Mouse (Mus musculus) forebrain, postnatal 0 days (tissue): ENCODE data around the gene C2cd4b. TPM values are rescaled to one million over a fixed set of nuclear protein-coding genes. Genes with fewer than 3 reads are reported as not detected.
A peak's percentile ranks its signal among the peaks of the same experiment; 100 is the strongest.

Source experiments
- ATAC-seq: fragments of 200-750 bp; cut with Nextera tagmentation; 2 replicates; pipeline ENCODE4 v1.8.0; 2017; ENCODE audit warnings: mild to moderate bottlenecking, moderate library complexity
- DNase-seq: peaks from one replicate; pipeline ENCODE4 v3.0.0-alpha.2; 2015
- H3K27ac ChIP-seq: fragments of 300-500 bp; sonication (generic); 2 replicates; pipeline ENCODE4 v1.5.1; 2014; ENCODE audit warnings: low read depth, mild to moderate bottlenecking, antibody characterized with exemption, low read length, moderate library complexity, mixed read lengths
- H3K27me3 ChIP-seq: fragments of 300-500 bp; sonication (generic); 2 replicates; pipeline ENCODE4 v1.6.1; 2014; ENCODE audit warnings: mild to moderate bottlenecking, low read length, mixed read lengths; ENCODE audit not compliant: insufficient read depth
- H3K36me3 ChIP-seq: fragments of 300-500 bp; sonication (generic); 2 replicates; pipeline ENCODE4 v1.6.1; 2014; ENCODE audit warnings: mild to moderate bottlenecking, moderate library complexity; ENCODE audit not compliant: insufficient read depth
- H3K4me1 ChIP-seq: fragments of 300-500 bp; sonication (generic); 2 replicates; pipeline ENCODE4 v1.6.1; 2014; ENCODE audit warnings: antibody characterized with exemption; ENCODE audit not compliant: insufficient read depth
- H3K4me2 ChIP-seq: fragments of 300-500 bp; sonication (generic); 2 replicates; pipeline ENCODE4 v1.6.1; 2014; ENCODE audit warnings: low read depth, mild to moderate bottlenecking, moderate library complexity
- H3K4me3 ChIP-seq: fragments of 300-500 bp; sonication (generic); 2 replicates; pipeline ENCODE4 v1.5.1; 2014; ENCODE audit warnings: low read depth, low read length, mixed read lengths
- H3K9ac ChIP-seq: fragments of 300-500 bp; sonication (generic); 2 replicates; pipeline ENCODE4 v1.6.1; 2014; ENCODE audit warnings: mild to moderate bottlenecking
- H3K9me3 ChIP-seq: fragments of 300-500 bp; sonication (generic); 2 replicates; pipeline ENCODE4 v1.6.1; 2016; ENCODE audit warnings: low read length
- CTCF ChIP-seq: sonication (generic); IDR thresholded peaks from 2 replicates; pipeline ENCODE4 v1.5.1; 2016; ENCODE audit warnings: antibody characterized with exemption, control low read depth, low read depth
- WGBS: fragments of 180-500 bp; shearing (Covaris S2); extraction: QIAGEN DNeasy Blood & Tissue Kit; methylation state at CpG from one replicate; pipeline ENCODE4 v1.1.7; 2014; 5-methylcytosine and 5-hydroxymethylcytosine counted together
- microRNA-seq, 2 experiments: library from miRNA; unstranded; fragments of <30 nt; microRNA quantifications; one replicate each; pipeline ENCODE4; 2016
- polyA plus RNA-seq: library from polyadenylated mRNA; unstranded; fragments of >200 nt; fragmentation: Nextera tagmentation; extraction: Ambion mirVana; gene quantifications from 2 replicates; pipeline ENCODE4 v1.2.1, GENCODE M21; 2015
- total RNA-seq: library from RNA; depleted of rRNA; stranded (reverse); fragments of >200 nt; gene quantifications from 2 replicates; pipeline ENCODE4 v1.2.3, GENCODE M21; 2014; rRNA removed

C2cd4b gene
- total and polyA plus RNA-seq, 2 experiments from 2014 or later, result 1.00 to 2.4 TPM

GRCm38 (mm10) chr9:67802241-67802640 is 43.0 kb downstream of the C2cd4b start:
- Histone ChIP-seq H3K36me3 (no peaks in the 10 kb centered on the region), H3K9me3 (no peaks in the 10 kb centered on the region), H3K4me3 (no peak overlapping the region), H3K27me3 (no peaks in the 10 kb centered on the region), H3K4me2 (no peak overlapping the region), H3K4me1 (no peaks in the 10 kb centered on the region), H3K9ac (no peak overlapping the region), H3K27ac (no peak overlapping the region)
- WGBS, result 30% methylated on average over 6 of the region's 6 CpGs
- DNase-seq, result peak; percentile 63
- TF ChIP-seq CTCF, result peak; percentile 68
- ATAC-seq, result no peak

DNA sequence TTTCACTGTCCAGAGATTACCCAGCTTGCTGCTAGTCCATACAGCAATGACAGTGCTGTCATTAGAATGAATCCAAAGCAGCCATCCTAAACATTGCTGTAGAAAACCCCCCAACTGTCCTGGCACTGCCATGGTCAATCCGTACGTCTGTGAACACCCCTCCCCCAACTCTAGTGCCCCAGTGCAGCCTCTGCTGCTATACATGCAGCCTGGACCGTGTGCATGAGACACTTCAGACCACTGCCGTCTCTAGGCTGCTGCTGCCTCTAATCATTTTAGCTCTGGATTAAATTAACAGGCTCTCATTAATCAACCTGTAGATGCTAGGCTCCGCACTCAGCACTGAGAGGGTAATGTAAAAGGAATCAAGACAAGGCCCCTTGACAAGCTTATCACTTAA is 47.8 kb downstream of the C2cd4b start:
- Histone ChIP-seq H3K27ac (no peak overlapping the region), H3K36me3 (no peaks in the 10 kb centered on the region), H3K9ac (no peak overlapping the region), H3K27me3 (no peaks in the 10 kb centered on the region), H3K4me2 (no peak overlapping the region), H3K4me3 (no peak overlapping the region), H3K4me1 (no peaks in the 10 kb centered on the region), H3K9me3 (no peaks in the 10 kb centered on the region)
- ATAC-seq (no peak), DNase-seq (no peak)
- TF ChIP-seq CTCF, result no peak
- 71% methylated on average over 5 of the region's 5 CpGs for WGBS

GRCm38 (mm10) chr9:67810527-67810926 is 51.3 kb downstream of the C2cd4b start:
- DNase-seq (no peak), ATAC-seq (no peak)
- Histone ChIP-seq H3K36me3 (no peaks in the 10 kb centered on the region), H3K9me3 (no peaks in the 10 kb centered on the region), H3K27me3 (no peaks in the 10 kb centered on the region), H3K4me3 (no peak overlapping the region), H3K27ac (no peak overlapping the region), H3K4me2 (no peak overlapping the region), H3K4me1 (no peaks in the 10 kb centered on the region), H3K9ac (no peak overlapping the region)
- 0 out of 2 replicates have a peak, but pooled peaks have one; percentile 21 for TF ChIP-seq CTCF
- 53% methylated on average over 6 of the region's 6 CpGs for WGBS

Small RNAs within 50 kb of the gene (microRNA-seq; reads per million reads assigned to microRNA genes)
- gene Mir7241, result 0 reads per million in 2 experiments
- gene Mir7242, result 0 reads per million in 2 experiments

Other genes with a start within 250 kb of the C2cd4b start
- 36.9 and 45.9 TPM in 2 replicates for gene Tln2, start 199.7 kb upstream of the C2cd4b start, total RNA-seq
- gene Tln2, start 199.7 kb upstream of the C2cd4b start, polyA plus RNA-seq, result 22.0 and 31.3 TPM in 2 replicates
- 0.14 and 0.15 TPM in 2 replicates for gene C2cd4a, start 72.9 kb downstream of the C2cd4b start, total RNA-seq
- 0.33 and 0.46 TPM in 2 replicates for gene C2cd4a, start 72.9 kb downstream of the C2cd4b start, polyA plus RNA-seq
- gene Vps13c, start 81.0 kb downstream of the C2cd4b start, total RNA-seq, result 20.9 and 22.9 TPM in 2 replicates
- 2.8 and 4.6 TPM in 2 replicates for gene Vps13c, start 81.0 kb downstream of the C2cd4b start, polyA plus RNA-seq